Mouse (Mus musculus): Measurements from ENCODE around the gene Eri3. TPM values are rescaled to one million over a fixed set of nuclear protein-coding genes. Genes with fewer than 3 reads are reported as not detected.
A peak's percentile ranks its signal among the peaks of the same experiment; 100 is the strongest.

The Eri3 gene
- polyA plus RNA-seq, 1 experiment, result 27.5 TPM

- H3K27ac ChIP-seq (ENCODE audit: control insufficient read depth, insufficient read depth, low read depth, low read length, poor library complexity), result peak within 1 kb of the TSS; percentile 56
- H3K4me3 ChIP-seq (replicated peaks; ENCODE audit: control insufficient read depth, low read depth, low read length), result peak within 1 kb of the TSS; percentile 99
- TF ChIP-seq POLR2A (IDR thresholded peaks at IDR 0.05; ENCODE audit: borderline replicate concordance, control insufficient read depth, low read depth, low read length), result peak; percentile 26; the same call in 1 of the 2 replicates
- peak; percentile 6; the same call in 1 of the 2 replicates for TF ChIP-seq CTCF (IDR thresholded peaks at IDR 0.05; ENCODE audit: control insufficient read depth, insufficient read depth, low read length)
- peaks cover 1% of the 10 kb centered on the region; the same call in 1 of the 2 replicates for H3K4me1 ChIP-seq (ENCODE audit: control insufficient read depth, insufficient read depth, low read length)
- WGBS, result under 1% methylated on average over 33 of the region's 33 CpGs
These were observed 131.8 kb downstream of the Eri3 start, which contains the start of gene Dmap1 for GRCm38 (mm10) chr4:117681931-117682461. Gene Dmap1, minus strand, starts transcription at chr4:117682273.

- Histone ChIP-seq H3K27ac (ENCODE audit: control insufficient read depth, insufficient read depth, low read depth, low read length, poor library complexity) (no peak overlapping the region), H3K4me3 (replicated peaks; ENCODE audit: control insufficient read depth, low read depth, low read length) (peak overlapping the region; percentile 99), H3K4me1 (ENCODE audit: control insufficient read depth, insufficient read depth, low read length) (peaks cover 1% of the 10 kb centered on the region; the same call in 1 of the 2 replicates)
- TF ChIP-seq POLR2A (IDR thresholded peaks at IDR 0.05; ENCODE audit: borderline replicate concordance, control insufficient read depth, low read depth, low read length) (no peak), CTCF (IDR thresholded peaks at IDR 0.05; ENCODE audit: control insufficient read depth, insufficient read depth, low read length) (no peak)
These were observed 132.3 kb downstream of the Eri3 start for GRCm38 (mm10) chr4:117682463-117682862.

GRCm38 (mm10) chr4:117683048-117683768 is 133.0 kb downstream of the Eri3 start:
- no peak overlapping the region for H3K27ac ChIP-seq (ENCODE audit: control insufficient read depth, insufficient read depth, low read depth, low read length, poor library complexity)
- H3K4me3 ChIP-seq (replicated peaks; ENCODE audit: control insufficient read depth, low read depth, low read length), result no peak overlapping the region
- 75% methylated on average over 6 of the region's 6 CpGs for WGBS
- no peak for TF ChIP-seq POLR2A (IDR thresholded peaks at IDR 0.05; ENCODE audit: borderline replicate concordance, control insufficient read depth, low read depth, low read length)
- TF ChIP-seq CTCF (IDR thresholded peaks at IDR 0.05; ENCODE audit: control insufficient read depth, insufficient read depth, low read length), result no peak
- peaks cover 1% of the 10 kb centered on the region; the same call in 1 of the 2 replicates for H3K4me1 ChIP-seq (ENCODE audit: control insufficient read depth, insufficient read depth, low read length)

- 77% methylated on average over 4 of the region's 4 CpGs for WGBS
- TF ChIP-seq CTCF (IDR thresholded peaks at IDR 0.05; ENCODE audit: control insufficient read depth, insufficient read depth, low read length) (no peak), POLR2A (IDR thresholded peaks at IDR 0.05; ENCODE audit: borderline replicate concordance, control insufficient read depth, low read depth, low read length) (no peak)
- Histone ChIP-seq H3K4me1 (ENCODE audit: control insufficient read depth, insufficient read depth, low read length) (peaks cover 1% of the 10 kb centered on the region; the same call in 1 of the 2 replicates), H3K4me3 (replicated peaks; ENCODE audit: control insufficient read depth, low read depth, low read length) (no peak overlapping the region), H3K27ac (ENCODE audit: control insufficient read depth, insufficient read depth, low read depth, low read length, poor library complexity) (no peak overlapping the region)
These were observed 136.2 kb downstream of the Eri3 start for GRCm38 (mm10) chr4:117686354-117686753.

- TF ChIP-seq CTCF (IDR thresholded peaks at IDR 0.05; ENCODE audit: control insufficient read depth, insufficient read depth, low read length) (no peak), POLR2A (IDR thresholded peaks at IDR 0.05; ENCODE audit: borderline replicate concordance, control insufficient read depth, low read depth, low read length) (no peak)
- Histone ChIP-seq H3K4me3 (replicated peaks; ENCODE audit: control insufficient read depth, low read depth, low read length) (no peak overlapping the region), H3K27ac (ENCODE audit: control insufficient read depth, insufficient read depth, low read depth, low read length, poor library complexity) (no peak overlapping the region), H3K4me1 (ENCODE audit: control insufficient read depth, insufficient read depth, low read length) (no peaks in the 10 kb centered on the region)
- 3% methylated on average over 7 of the region's 7 CpGs for WGBS
These were observed 155.2 kb downstream of the Eri3 start for GRCm38 (mm10) chr4:117705361-117705760.

- H3K4me1 ChIP-seq (ENCODE audit: control insufficient read depth, insufficient read depth, low read length), result no peaks in the 10 kb centered on the region
- no peak overlapping the region for H3K27ac ChIP-seq (ENCODE audit: control insufficient read depth, insufficient read depth, low read depth, low read length, poor library complexity)
- TF ChIP-seq POLR2A (IDR thresholded peaks at IDR 0.05; ENCODE audit: borderline replicate concordance, control insufficient read depth, low read depth, low read length) (no peak), CTCF (IDR thresholded peaks at IDR 0.05; ENCODE audit: control insufficient read depth, insufficient read depth, low read length) (no peak)
- WGBS, result 78% methylated on average over 3 of the region's 3 CpGs
- H3K4me3 ChIP-seq (replicated peaks; ENCODE audit: control insufficient read depth, low read depth, low read length), result no peak overlapping the region
These were observed 158.8 kb downstream of the Eri3 start for GRCm38 (mm10) chr4:117708780-117709550.

- Histone ChIP-seq H3K27ac (ENCODE audit: control insufficient read depth, insufficient read depth, low read depth, low read length, poor library complexity) (no peak overlapping the region), H3K4me3 (replicated peaks; ENCODE audit: control insufficient read depth, low read depth, low read length) (no peak overlapping the region), H3K4me1 (ENCODE audit: control insufficient read depth, insufficient read depth, low read length) (no peaks in the 10 kb centered on the region)
- 54% methylated on average over 3 of the region's 3 CpGs for WGBS
- TF ChIP-seq CTCF (IDR thresholded peaks at IDR 0.05; ENCODE audit: control insufficient read depth, insufficient read depth, low read length), result no peak
- TF ChIP-seq POLR2A (IDR thresholded peaks at IDR 0.05; ENCODE audit: borderline replicate concordance, control insufficient read depth, low read depth, low read length), result no peak
These were observed 162.1 kb downstream of the Eri3 start for GRCm38 (mm10) chr4:117712314-117712713.
